10 mouse cellular contexts compared by ENCODE assay signal in genomic region chr7:73749983-73750382, GRCm38 (mm10). TPM values are rescaled to one million over a fixed set of nuclear protein-coding genes. Genes with fewer than 3 reads are reported as not detected.
"Had no signal": no experiment of that assay in that cellular context is flagged by ENCODE, and none has a peak within 500 bp of the region (broad histone marks: within the 10 kb centered on the region; RNA-seq: fewer than 3 reads in every experiment).

No protein-coding gene starts in this region.

- H3K27me3 ChIP-seq: limb, embryonic 15.5 days; liver, embryonic 12.5 days; midbrain, embryonic 13.5 days had no signal

- H3K4me3 ChIP-seq: limb, embryonic 15.5 days; liver, embryonic 12.5 days; megakaryocyte, embryonic 14.5 days; midbrain, embryonic 13.5 days; myocyte had no signal

- H3K27ac ChIP-seq: kidney, postnatal 0 days; limb, embryonic 15.5 days; liver, embryonic 12.5 days; midbrain, embryonic 13.5 days had no signal

- H3K36me3 ChIP-seq: limb, embryonic 15.5 days; liver, embryonic 12.5 days; midbrain, embryonic 13.5 days had no signal

- DNase-seq: kidney, adult 2 months; layer of hippocampus, adult 9-11 months; layer of hippocampus, postnatal 36 days; lung, postnatal 4 days had no signal

- H3K4me2 ChIP-seq: limb, embryonic 15.5 days; liver, embryonic 12.5 days; midbrain, embryonic 13.5 days had no signal

- H3K9ac ChIP-seq: limb, embryonic 15.5 days; liver, embryonic 12.5 days; midbrain, embryonic 13.5 days had no signal

- H3K4me1 ChIP-seq: liver, embryonic 12.5 days had no signal

- ATAC-seq: liver, embryonic 12.5 days; midbrain, embryonic 13.5 days had no signal

- H3K9me3 ChIP-seq: limb, embryonic 15.5 days; liver, embryonic 12.5 days; midbrain, embryonic 13.5 days had no signal

RNA-seq across cellular contexts. Expression of gene Fam174b, which starts 9.9 kb away (rescaled TPM):
- polyA plus RNA-seq: myocyte had no signal
